Mouse (Mus musculus) embryonic facial prominence, embryonic 13.5 days (tissue): Measurements from ENCODE around the gene Bsn. TPM values are rescaled to one million over a fixed set of nuclear protein-coding genes. Genes with fewer than 3 reads are reported as not detected.

ENCODE experiments used
- ATAC-seq: fragments of 200-750 bp; cut with Nextera tagmentation; 2 replicates; pipeline ENCODE4 v1.8.0; 2017; ENCODE audit warnings: low read depth; ENCODE audit not compliant: insufficient number of reproducible peaks, insufficient read depth, low FRiP score, low TSS enrichment
- H3K27ac ChIP-seq: fragments of 300-500 bp; sonication (generic); 2 replicates; pipeline ENCODE4 v1.5.1; 2015; ENCODE audit warnings: moderate library complexity, mild to moderate bottlenecking, inconsistent platforms
- H3K27me3 ChIP-seq: fragments of 300-500 bp; sonication (generic); 2 replicates; pipeline ENCODE4 v1.6.1; 2015; ENCODE audit warnings: mild to moderate bottlenecking, inconsistent platforms
- H3K36me3 ChIP-seq: fragments of 300-500 bp; sonication (generic); 2 replicates; pipeline ENCODE4 v1.6.1; 2015; ENCODE audit warnings: mild to moderate bottlenecking, inconsistent platforms
- H3K4me1 ChIP-seq: fragments of 300-500 bp; sonication (generic); 2 replicates; pipeline ENCODE4 v1.6.1; 2015; ENCODE audit warnings: inconsistent platforms
- H3K4me2 ChIP-seq: fragments of 300-500 bp; sonication (generic); 2 replicates; pipeline ENCODE4 v1.6.1; 2015; ENCODE audit warnings: moderate library complexity, mild to moderate bottlenecking, inconsistent platforms
- H3K4me3 ChIP-seq: fragments of 300-500 bp; sonication (generic); 2 replicates; pipeline ENCODE4 v1.5.1; 2015; ENCODE audit warnings: mild to moderate bottlenecking, inconsistent platforms
- H3K9ac ChIP-seq: fragments of 300-500 bp; sonication (generic); 2 replicates; pipeline ENCODE4 v1.6.1; 2015; ENCODE audit warnings: mild to moderate bottlenecking, inconsistent platforms
- H3K9me3 ChIP-seq: fragments of 300-500 bp; sonication (generic); 2 replicates; pipeline ENCODE4 v1.6.1; 2016; ENCODE audit warnings: inconsistent platforms
- WGBS: fragments of 180-500 bp; shearing (Covaris S2); methylation state at CpG from one replicate; pipeline ENCODE4 v1.1.7; 2015; ENCODE audit warnings: mixed read lengths; 5-methylcytosine and 5-hydroxymethylcytosine counted together
- polyA plus RNA-seq: library from polyadenylated mRNA; unstranded; fragments of >200 nt; fragmentation: Nextera tagmentation; extraction: Ambion mirVana; gene quantifications from 2 replicates; pipeline ENCODE4 v1.2.1, GENCODE M21; 2015

Gene Bsn
- polyA plus RNA-seq, 1 experiment from 2014 or later, result 0.63 TPM

GRCm38 (mm10) chr9:108172777-108173350, 17.3 kb downstream of the Bsn start:
- H3K27ac ChIP-seq, result no peak overlapping the region
- no peaks in the 10 kb centered on the region for H3K4me1 ChIP-seq
- H3K9ac ChIP-seq, result no peak overlapping the region
- H3K4me3 ChIP-seq, result no peak overlapping the region
- no peaks in the 10 kb centered on the region for H3K9me3 ChIP-seq
- no peak overlapping the region for H3K4me2 ChIP-seq
- H3K27me3 ChIP-seq, result no peaks in the 10 kb centered on the region
- ATAC-seq, result no peak
- no peaks in the 10 kb centered on the region for H3K36me3 ChIP-seq
- WGBS, result 83% methylated on average over 5 of the region's 5 CpGs

- Histone ChIP-seq H3K4me2 (no peak overlapping the region), H3K4me3 (no peak overlapping the region), H3K27ac (no peak overlapping the region), H3K4me1 (no peaks in the 10 kb centered on the region), H3K9ac (no peak overlapping the region), H3K36me3 (no peaks in the 10 kb centered on the region), H3K9me3 (no peaks in the 10 kb centered on the region), H3K27me3 (no peaks in the 10 kb centered on the region)
- ATAC-seq, result no peak
- 77% methylated on average over 10 of the region's 10 CpGs for WGBS
These were observed 20.4 kb downstream of the Bsn start for GRCm38 (mm10) chr9:108169751-108170150.

GRCm38 (mm10) chr9:108165143-108165542, 25.0 kb downstream of the Bsn start:
- Histone ChIP-seq H3K36me3 (no peaks in the 10 kb centered on the region), H3K27me3 (peaks cover under 1% of the 10 kb centered on the region; the same call in 1 of the 2 replicates), H3K9ac (no peak overlapping the region), H3K9me3 (no peaks in the 10 kb centered on the region), H3K27ac (no peak overlapping the region), H3K4me1 (no peaks in the 10 kb centered on the region), H3K4me2 (no peak overlapping the region), H3K4me3 (no peak overlapping the region)
- ATAC-seq, result no peak
- WGBS, result 36% methylated on average over 8 of the region's 8 CpGs

GRCm38 (mm10) chr9:108163646-108164284, 26.4 kb downstream of the Bsn start:
- 73% methylated on average over 16 of the region's 16 CpGs for WGBS
- Histone ChIP-seq H3K9me3 (no peaks in the 10 kb centered on the region), H3K36me3 (no peaks in the 10 kb centered on the region), H3K4me1 (no peaks in the 10 kb centered on the region), H3K4me2 (no peak overlapping the region), H3K27ac (no peak overlapping the region), H3K9ac (no peak overlapping the region), H3K4me3 (no peak overlapping the region), H3K27me3 (peaks cover 6% of the 10 kb centered on the region; the same call in 1 of the 2 replicates)
- no peak for ATAC-seq

- Histone ChIP-seq H3K36me3 (no peaks in the 10 kb centered on the region), H3K4me1 (no peaks in the 10 kb centered on the region), H3K9me3 (no peaks in the 10 kb centered on the region), H3K27me3 (peaks cover 6% of the 10 kb centered on the region; the same call in 1 of the 2 replicates), H3K27ac (no peak overlapping the region), H3K4me3 (no peak overlapping the region), H3K4me2 (no peak overlapping the region), H3K9ac (no peak overlapping the region)
- no peak for ATAC-seq
- 72% methylated on average over 7 of the region's 7 CpGs for WGBS
These were observed 32.3 kb downstream of the Bsn start for GRCm38 (mm10) chr9:108157891-108158290.

GRCm38 (mm10) chr9:108157451-108157850, 32.7 kb downstream of the Bsn start:
- WGBS, result 86% methylated on average over 6 of the region's 6 CpGs
- no peaks in the 10 kb centered on the region for H3K36me3 ChIP-seq
- ATAC-seq, result no peak

GRCm38 (mm10) chr9:108156786-108157185, 33.4 kb downstream of the Bsn start:
- no peak overlapping the region for H3K27ac ChIP-seq
- WGBS, result 85% methylated on average over 5 of the region's 5 CpGs
- no peak overlapping the region for H3K4me2 ChIP-seq

More at GRCm38 (mm10) chr9:108157451-108157850, 32.7 kb downstream of the Bsn start:
- no peak overlapping the region for H3K9ac ChIP-seq
- H3K27ac ChIP-seq, result no peak overlapping the region
- peaks cover 6% of the 10 kb centered on the region; the same call in 1 of the 2 replicates for H3K27me3 ChIP-seq
- H3K9me3 ChIP-seq, result no peaks in the 10 kb centered on the region
- H3K4me3 ChIP-seq, result no peak overlapping the region
- no peak overlapping the region for H3K4me2 ChIP-seq
- no peaks in the 10 kb centered on the region for H3K4me1 ChIP-seq

GRCm38 (mm10) chr9:108154814-108155213, 35.4 kb downstream of the Bsn start:
- H3K36me3 ChIP-seq, result no peaks in the 10 kb centered on the region
- no peak for ATAC-seq
- H3K9me3 ChIP-seq, result no peaks in the 10 kb centered on the region
- H3K9ac ChIP-seq, result no peak overlapping the region
- peaks cover 1% of the 10 kb centered on the region; the same call in 1 of the 2 replicates for H3K27me3 ChIP-seq
- H3K4me1 ChIP-seq, result no peaks in the 10 kb centered on the region
- no peak overlapping the region for H3K4me3 ChIP-seq
- no peak overlapping the region for H3K4me2 ChIP-seq
- no peak overlapping the region for H3K27ac ChIP-seq
- WGBS, result 84% methylated on average over 12 of the region's 12 CpGs

More at GRCm38 (mm10) chr9:108156786-108157185, 33.4 kb downstream of the Bsn start:
- Histone ChIP-seq H3K27me3 (peaks cover 6% of the 10 kb centered on the region; the same call in 1 of the 2 replicates), H3K4me3 (no peak overlapping the region), H3K9me3 (no peaks in the 10 kb centered on the region), H3K9ac (no peak overlapping the region), H3K36me3 (no peaks in the 10 kb centered on the region), H3K4me1 (no peaks in the 10 kb centered on the region)
- ATAC-seq, result no peak

- no peak overlapping the region for H3K4me2 ChIP-seq
- no peaks in the 10 kb centered on the region for H3K27me3 ChIP-seq
- H3K9me3 ChIP-seq, result no peaks in the 10 kb centered on the region
- ATAC-seq, result no peak
- H3K4me3 ChIP-seq, result no peak overlapping the region
- no peaks in the 10 kb centered on the region for H3K4me1 ChIP-seq
- no peak overlapping the region for H3K9ac ChIP-seq
- H3K27ac ChIP-seq, result no peak overlapping the region
- 84% methylated on average over 12 of the region's 12 CpGs for WGBS
- H3K36me3 ChIP-seq, result no peaks in the 10 kb centered on the region
These were observed 36.4 kb downstream of the Bsn start for GRCm38 (mm10) chr9:108153516-108154448.

GRCm38 (mm10) chr9:108150486-108150885, 39.7 kb downstream of the Bsn start:
- H3K4me1 ChIP-seq, result no peaks in the 10 kb centered on the region
- H3K27ac ChIP-seq, result no peak overlapping the region
- H3K9ac ChIP-seq, result no peak overlapping the region
- H3K9me3 ChIP-seq, result no peaks in the 10 kb centered on the region
- no peak overlapping the region for H3K4me2 ChIP-seq
- no peak overlapping the region for H3K4me3 ChIP-seq
- H3K36me3 ChIP-seq, result no peaks in the 10 kb centered on the region
- no peaks in the 10 kb centered on the region for H3K27me3 ChIP-seq
- no peak for ATAC-seq
- WGBS, result 64% methylated on average over 1 of the region's 1 CpGs

GRCm38 (mm10) chr9:108149817-108150216, 40.4 kb downstream of the Bsn start:
- ATAC-seq, result no peak
- no peaks in the 10 kb centered on the region for H3K9me3 ChIP-seq
- no peaks in the 10 kb centered on the region for H3K27me3 ChIP-seq
- no peaks in the 10 kb centered on the region for H3K36me3 ChIP-seq
- H3K4me1 ChIP-seq, result no peaks in the 10 kb centered on the region
- no peak overlapping the region for H3K4me2 ChIP-seq
- H3K9ac ChIP-seq, result no peak overlapping the region
- WGBS, result 26% methylated on average over 4 of the region's 4 CpGs
- no peak overlapping the region for H3K4me3 ChIP-seq
- no peak overlapping the region for H3K27ac ChIP-seq
